Mouse (Mus musculus) cerebellum, adult 9-10 months (tissue): ENCODE measurements at regions not wholly inside any gene's neighbourhood (a gene's known extent, or its start where the extent isn't known, plus 50 kb on each side); places are given as distances from the start of the nearest gene placed in this dataset.

Experiments used
- DNase-seq: peaks from one replicate; pipeline ENCODE4 v3.0.0; 2022

GRCm38 (mm10) chr16:64391440-64392197, 210.6 kb downstream of the Csnka2ip start:
- peak; percentile 73 for DNase-seq

- DNase-seq = no peak
These were observed 233.4 kb downstream of the Csnka2ip start for GRCm38 (mm10) chr16:64368608-64369399.

GRCm38 (mm10) chr16:64347940-64348339, 254.3 kb downstream of the Csnka2ip start:
- DNase-seq = no peak

GRCm38 (mm10) chr16:64332887-64333455, 269.2 kb downstream of the Csnka2ip start:
- no peak for DNase-seq

GRCm38 (mm10) chr16:64332195-64332886, 269.9 kb downstream of the Csnka2ip start:
- peak; percentile 78 for DNase-seq

- DNase-seq = no peak
These were observed 272.7 kb downstream of the Csnka2ip start for GRCm38 (mm10) chr16:64329264-64330060.

- DNase-seq = peak; percentile 86
These were observed 283.3 kb downstream of the Csnka2ip start for GRCm38 (mm10) chr16:64318796-64319493.

- DNase-seq = peak; percentile 48
These were observed 285.4 kb downstream of the Csnka2ip start for GRCm38 (mm10) chr16:64316831-64317230.

- no peak for DNase-seq
These were observed 308.7 kb downstream of the Csnka2ip start for GRCm38 (mm10) chr16:64293507-64293906.

GRCm38 (mm10) chr16:64285306-64285705, 316.9 kb downstream of the Csnka2ip start:
- DNase-seq = no peak

- no peak for DNase-seq
These were observed 326.2 kb downstream of the Csnka2ip start for GRCm38 (mm10) chr16:64275860-64276597.

- no peak for DNase-seq
These were observed 326.8 kb downstream of the Csnka2ip start for GRCm38 (mm10) chr16:64275420-64275819.

GRCm38 (mm10) chr16:64264960-64265736, 337.1 kb downstream of the Csnka2ip start:
- DNase-seq = no peak

GRCm38 (mm10) chr16:64251155-64251554, 351.1 kb downstream of the Csnka2ip start:
- no peak for DNase-seq

- DNase-seq = no peak
These were observed 353.5 kb downstream of the Csnka2ip start for GRCm38 (mm10) chr16:64248743-64249142.

GRCm38 (mm10) chr16:64245942-64246341, 356.3 kb downstream of the Csnka2ip start:
- no peak for DNase-seq

- no peak for DNase-seq
These were observed 360.4 kb upstream of the Epha3 start for GRCm38 (mm10) chr16:64224336-64224735.

GRCm38 (mm10) chr16:64216671-64217070, 352.7 kb upstream of the Epha3 start:
- DNase-seq = no peak

GRCm38 (mm10) chr16:64211895-64212294, 347.9 kb upstream of the Epha3 start:
- DNase-seq = no peak
